Mouse (Mus musculus) G1E (cell line): ENCODE data around the gene Gchfr. TPM values are rescaled to one million over a fixed set of nuclear protein-coding genes. Genes with fewer than 3 reads are reported as not detected.
A peak's percentile ranks its signal among the peaks of the same experiment; 100 is the strongest.

Source experiments
- ATAC-seq: 2 replicates; pipeline ENCODE4 v1.8.0; 2016; ENCODE audit warnings: mild to moderate bottlenecking; ENCODE audit not compliant: insufficient number of reproducible peaks, poor library complexity, low FRiP score, severe bottlenecking; ENCODE audit errors: extremely low read depth
- DNase-seq: peaks from one replicate; pipeline ENCODE4 v3.0.0; 2012; ENCODE audit warnings: low spot score
- H3K27me3 ChIP-seq: 2 replicates; pipeline ENCODE4 v1.6.1; 2012; ENCODE audit warnings: mild to moderate bottlenecking, low read length, inconsistent platforms; ENCODE audit not compliant: insufficient read depth
- H3K36me3 ChIP-seq: replicated peaks from 2 replicates; pipeline ENCODE3; 2012; ENCODE audit warnings: mild to moderate bottlenecking, inconsistent platforms
- H3K4me1 ChIP-seq: 2 replicates; pipeline ENCODE4 v1.6.1; 2012; ENCODE audit warnings: low read depth, low read length, inconsistent platforms, mixed read lengths; ENCODE audit not compliant: insufficient read depth
- H3K4me3 ChIP-seq: 2 replicates; pipeline ENCODE4 v1.5.1; 2012; ENCODE audit warnings: low read depth, mild to moderate bottlenecking, inconsistent platforms, low read length, moderate library complexity, mixed read lengths
- H3K9me3 ChIP-seq: replicated peaks from 2 replicates; pipeline ENCODE4 v1.6.1; 2012; ENCODE audit warnings: inconsistent platforms
- CTCF ChIP-seq: IDR thresholded peaks from 2 replicates; pipeline ENCODE4 v1.5.1; 2012; ENCODE audit warnings: low read depth, low read length, inconsistent platforms, mixed read lengths
- GATA1 ChIP-seq: IDR thresholded peaks from 2 replicates; pipeline ENCODE4 v1.6.1; 2012; ENCODE audit warnings: borderline replicate concordance, low read length, inconsistent platforms, mixed read lengths
- GATA2 ChIP-seq: IDR thresholded peaks from 2 replicates; pipeline ENCODE4 v1.6.1; 2012; ENCODE audit warnings: low read depth, low read length, inconsistent platforms, borderline replicate concordance
- POLR2AphosphoS5 ChIP-seq: IDR thresholded peaks from 2 replicates; pipeline ENCODE4 v1.6.1; 2012; ENCODE audit warnings: low read depth, low read length, inconsistent platforms; ENCODE audit not compliant: insufficient replicate concordance
- TAL1 ChIP-seq: conservative IDR thresholded peaks from 2 replicates; pipeline ENCODE4 v1.6.1; 2012; ENCODE audit warnings: low read depth, low read length, inconsistent platforms, mixed read lengths
- polyA plus RNA-seq: library from polyadenylated mRNA; stranded (reverse); fragments of >175 nt; gene quantifications from 2 replicates; pipeline ENCODE4 v1.2.3, GENCODE M21; 2012
- total RNA-seq, 2 experiments: library from RNA; stranded (forward) in 1 of 2; stranded (reverse) in 1 of 2; fragments of 200-1000 nt in 1 of 2; fragments of >200 nt in 1 of 2; fragmentation: Nextera tagmentation in 1 of 2; gene quantifications; 2 replicates each; pipeline ENCODE4 v1.2.3; 2014 to 2017

The Gchfr gene
- total and polyA plus RNA-seq, 3 experiments = 6.7 to 43.5 TPM; not detected in 1

DNA sequence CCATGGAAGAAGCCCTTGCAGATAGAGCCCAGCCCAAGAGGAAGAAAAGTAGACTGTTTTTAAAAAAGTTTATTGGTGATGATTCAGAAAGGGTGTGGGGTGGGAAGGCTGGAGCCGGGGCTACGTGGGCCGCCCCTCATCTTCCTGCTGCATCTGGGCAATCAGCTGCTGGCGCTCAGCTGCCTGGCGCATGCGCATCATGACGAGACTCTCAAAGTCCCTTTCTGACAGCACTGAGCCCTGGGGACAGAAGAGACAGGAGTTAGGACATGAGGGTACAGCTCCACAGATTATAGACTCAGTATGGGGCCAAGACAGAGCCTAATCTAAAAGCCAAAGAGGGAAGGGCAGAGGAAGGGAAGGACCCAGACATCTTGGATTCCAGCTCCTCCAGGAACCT is 4.9 kb downstream of the Gchfr start:
- TF ChIP-seq GATA2 = no peak
- no peak for TF ChIP-seq CTCF
- TF ChIP-seq GATA1 = no peak
- no peak for TF ChIP-seq POLR2AphosphoS5
- TF ChIP-seq TAL1 = no peak
- no peak for DNase-seq
- no peaks in the 10 kb centered on the region for H3K9me3 ChIP-seq
- H3K27me3 ChIP-seq = peaks cover 2% of the 10 kb centered on the region; the same call in 1 of the 2 replicates
- no peak for ATAC-seq
- H3K36me3 ChIP-seq = peaks cover 55% of the 10 kb centered on the region
- peaks cover 46% of the 10 kb centered on the region for H3K4me1 ChIP-seq
- no peak overlapping the region; the same call in 1 of the 2 replicates for H3K4me3 ChIP-seq

DNA sequence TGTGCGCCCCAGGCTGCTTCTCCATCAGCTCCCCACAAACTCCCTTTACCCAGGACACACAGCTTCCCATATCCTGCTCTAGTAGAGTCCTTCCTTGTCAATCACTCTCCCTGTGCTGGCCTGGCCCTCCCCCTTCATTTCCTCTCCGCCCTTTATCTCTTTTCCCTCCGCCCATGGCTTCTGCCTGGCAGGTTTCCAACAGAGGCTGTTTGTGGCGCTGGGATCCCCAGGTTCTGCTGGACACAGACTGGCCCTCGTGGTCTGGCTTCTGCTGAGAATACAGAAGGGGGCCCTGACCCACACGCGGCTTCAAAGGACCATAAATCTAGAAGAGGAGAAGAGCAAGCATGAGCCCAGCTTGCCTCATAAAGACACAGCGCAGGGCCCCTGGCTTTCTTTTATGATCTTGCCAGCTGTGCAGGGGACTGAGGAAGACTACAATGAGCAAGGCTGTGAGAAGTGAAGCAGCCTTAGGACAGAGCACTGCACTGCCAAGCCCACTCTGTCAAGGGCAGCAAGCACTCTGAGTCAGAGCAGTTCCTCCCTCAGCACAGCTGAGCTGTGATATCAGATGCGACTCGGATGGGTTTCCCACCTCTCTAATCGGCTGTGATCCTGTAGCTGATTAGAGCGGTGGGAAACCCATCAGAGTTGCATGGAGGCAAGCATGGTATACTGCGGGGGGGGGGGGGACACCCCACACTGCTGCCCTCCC is 5.4 kb downstream of the Gchfr start:
- Histone ChIP-seq H3K36me3 (peaks cover 59% of the 10 kb centered on the region), H3K9me3 (no peaks in the 10 kb centered on the region), H3K4me1 (peaks cover 40% of the 10 kb centered on the region), H3K27me3 (peaks cover 2% of the 10 kb centered on the region; the same call in 1 of the 2 replicates), H3K4me3 (no peak overlapping the region)
- ATAC-seq = peak; percentile 72
- TF ChIP-seq CTCF (no peak), TAL1 (no peak), GATA1 (no peak), GATA2 (no peak), POLR2AphosphoS5 (no peak)
- peak; percentile 70 for DNase-seq

DNA sequence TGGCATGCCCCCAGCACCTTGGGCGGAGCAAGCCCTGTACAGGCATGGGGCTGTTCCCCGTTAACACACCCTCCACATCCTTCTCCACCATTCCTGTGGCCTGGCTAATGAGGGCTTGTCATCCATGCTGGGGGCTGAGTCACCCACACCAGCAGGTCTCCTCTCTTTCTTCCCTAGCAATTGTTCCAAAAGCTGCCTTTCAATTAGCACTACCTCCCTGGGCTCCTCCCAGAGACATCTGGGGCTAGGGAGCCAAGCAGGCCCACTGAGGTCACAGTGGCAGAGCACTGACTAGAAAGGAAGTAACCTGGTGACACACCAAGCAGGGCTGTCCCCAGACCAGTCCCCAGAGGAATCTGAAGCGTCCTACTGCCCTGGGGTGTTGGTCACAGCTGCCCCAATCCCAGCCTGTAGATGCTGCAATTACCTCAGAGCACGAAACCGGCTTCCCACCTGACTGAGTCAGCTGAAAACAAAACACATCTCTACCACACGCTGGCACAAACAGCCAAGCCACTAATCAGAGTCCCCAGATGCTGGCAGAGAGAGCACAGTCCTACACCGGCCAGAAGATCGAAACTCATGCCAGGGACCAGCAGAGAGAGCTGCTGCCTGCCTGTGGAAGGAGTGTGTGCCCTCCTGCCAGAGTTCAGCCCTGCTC is 6.5 kb downstream of the Gchfr start, which contains the start of gene Gm14137:
Gene Gm14137, plus strand, starts transcription at position 519 of the 661 bp plus-strand sequence.
- ATAC-seq (no peak), DNase-seq (no peak)
- Histone ChIP-seq H3K27me3 (peaks cover 2% of the 10 kb centered on the region; the same call in 1 of the 2 replicates), H3K4me1 (peaks cover 38% of the 10 kb centered on the region), H3K9me3 (no peaks in the 10 kb centered on the region), H3K36me3 (peaks cover 70% of the 10 kb centered on the region), H3K4me3 (no peak within 1 kb of the TSS)
- TF ChIP-seq POLR2AphosphoS5 (no peak), GATA2 (no peak), CTCF (no peak), TAL1 (no peak), GATA1 (no peak)

- H3K27me3 ChIP-seq = no peaks in the 10 kb centered on the region
- no peak overlapping the region for H3K4me3 ChIP-seq
- H3K9me3 ChIP-seq = no peaks in the 10 kb centered on the region
These were observed 7.3 kb downstream of the Gchfr start for GRCm38 (mm10) chr2:119174866-119175265.

DNA sequence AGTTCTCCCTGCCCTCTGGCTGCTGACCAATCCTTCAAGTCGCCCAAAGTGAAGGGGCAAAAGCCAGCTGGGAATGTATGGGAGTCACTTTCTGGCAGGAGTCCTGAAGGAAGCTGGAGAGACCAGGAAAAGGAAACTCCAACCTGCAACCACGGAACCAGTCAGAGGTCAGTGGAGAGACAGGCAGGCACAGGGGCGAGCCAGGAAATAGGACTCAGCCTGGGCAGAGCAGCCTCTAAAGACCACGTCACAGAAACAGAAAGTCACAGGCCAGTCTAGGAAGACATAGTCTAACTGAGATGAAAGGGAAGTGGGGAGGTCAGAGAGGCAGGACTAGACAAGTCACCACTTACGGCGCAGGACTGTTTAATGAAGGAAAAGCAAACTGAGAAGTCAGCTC is 8.0 kb downstream of the Gchfr start:
- no peaks in the 10 kb centered on the region for H3K27me3 ChIP-seq
- no peak overlapping the region for H3K4me3 ChIP-seq
- ATAC-seq = no peak
- peaks cover 82% of the 10 kb centered on the region for H3K36me3 ChIP-seq
- DNase-seq = no peak
- TF ChIP-seq GATA2 (no peak), GATA1 (no peak), POLR2AphosphoS5 (no peak), TAL1 (no peak), CTCF (no peak)
- H3K9me3 ChIP-seq = no peaks in the 10 kb centered on the region
- peaks cover 29% of the 10 kb centered on the region for H3K4me1 ChIP-seq

More at GRCm38 (mm10) chr2:119174866-119175265, 7.3 kb downstream of the Gchfr start:
- Histone ChIP-seq H3K36me3 (peaks cover 77% of the 10 kb centered on the region), H3K4me1 (peaks cover 32% of the 10 kb centered on the region)
- no peak for TF ChIP-seq POLR2AphosphoS5
- no peak for TF ChIP-seq GATA2
- TF ChIP-seq GATA1 = no peak
- TF ChIP-seq CTCF = no peak
- TF ChIP-seq TAL1 = no peak
- DNase-seq (no peak), ATAC-seq (no peak)

- no peak for TF ChIP-seq CTCF
- TF ChIP-seq TAL1 = no peak
- TF ChIP-seq GATA1 = no peak
- no peak for TF ChIP-seq POLR2AphosphoS5
- no peak for TF ChIP-seq GATA2
- DNase-seq = no peak
- Histone ChIP-seq H3K4me3 (no peak overlapping the region), H3K9me3 (no peaks in the 10 kb centered on the region), H3K27me3 (no peaks in the 10 kb centered on the region), H3K4me1 (peaks cover 27% of the 10 kb centered on the region), H3K36me3 (peaks cover 82% of the 10 kb centered on the region)
- ATAC-seq = no peak
These were observed 9.2 kb downstream of the Gchfr start for GRCm38 (mm10) chr2:119176761-119177160.
